Mouse (Mus musculus) cerebellum, postnatal 36 days (tissue): ENCODE results near the gene Pwwp2b.

Experiments used
- DNase-seq, 2 experiments: peaks; one replicate each; pipeline ENCODE4 v3.0.0; 2021 to 2022; ENCODE audit warnings: mixed read lengths in 2 of 2

Pwwp2b gene

GRCm38 (mm10) chr7:139247881-139248614 lies at the start of gene Pwwp2b:
Gene Pwwp2b (plus strand): TSS chr7:139248482.
- DNase-seq, result peak; percentile 73 to 81

GRCm38 (mm10) chr7:139200108-139200507 lies 48.2 kb upstream of the Pwwp2b start:
- DNase-seq, result peak; percentile 73 to 81

GRCm38 (mm10) chr7:139201209-139201608 lies 47.1 kb upstream of the Pwwp2b start:
- no peak for DNase-seq

DNA sequence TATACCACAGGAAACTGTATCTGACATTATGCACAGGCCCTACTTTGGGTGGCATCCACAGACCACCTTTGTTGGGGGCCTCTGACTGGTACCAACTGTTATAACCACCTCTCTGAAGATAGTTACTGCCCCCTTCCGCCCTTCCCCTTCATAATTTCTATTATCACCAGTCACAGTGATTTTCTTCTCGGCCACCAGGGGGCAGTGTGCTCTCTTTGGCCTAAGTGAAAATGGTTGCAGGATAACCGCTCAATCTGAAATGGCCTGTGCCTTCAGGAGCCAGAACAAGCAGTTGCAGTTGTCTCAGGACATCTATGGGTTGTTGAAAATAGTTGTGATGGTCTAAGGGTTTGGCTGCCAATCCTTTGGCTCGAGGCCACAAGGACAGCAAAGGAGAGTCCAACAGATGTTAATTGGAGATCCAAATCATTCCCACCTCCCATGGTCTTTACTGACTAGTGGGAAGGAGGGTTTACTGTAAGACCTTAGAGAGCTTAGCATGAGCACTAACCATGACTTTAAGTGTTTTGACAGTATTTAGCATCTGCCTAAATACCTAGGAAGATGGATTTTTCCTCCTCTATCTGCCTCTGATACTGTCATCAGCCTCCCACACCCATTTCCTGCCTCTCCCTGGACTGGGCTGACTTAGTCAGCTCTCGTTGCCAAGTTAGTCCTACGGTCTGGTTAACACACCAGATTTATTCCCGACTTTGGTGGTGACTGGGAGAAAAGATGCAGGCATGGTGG lies 40.1 kb upstream of the Pwwp2b start:
- peak; percentile 46 to 52 for DNase-seq

- no peak for DNase-seq
These were observed 39.5 kb upstream of the Pwwp2b start for GRCm38 (mm10) chr7:139208773-139209095.

- DNase-seq, result no peak
These were observed 36.5 kb upstream of the Pwwp2b start for GRCm38 (mm10) chr7:139211761-139212160.

DNA sequence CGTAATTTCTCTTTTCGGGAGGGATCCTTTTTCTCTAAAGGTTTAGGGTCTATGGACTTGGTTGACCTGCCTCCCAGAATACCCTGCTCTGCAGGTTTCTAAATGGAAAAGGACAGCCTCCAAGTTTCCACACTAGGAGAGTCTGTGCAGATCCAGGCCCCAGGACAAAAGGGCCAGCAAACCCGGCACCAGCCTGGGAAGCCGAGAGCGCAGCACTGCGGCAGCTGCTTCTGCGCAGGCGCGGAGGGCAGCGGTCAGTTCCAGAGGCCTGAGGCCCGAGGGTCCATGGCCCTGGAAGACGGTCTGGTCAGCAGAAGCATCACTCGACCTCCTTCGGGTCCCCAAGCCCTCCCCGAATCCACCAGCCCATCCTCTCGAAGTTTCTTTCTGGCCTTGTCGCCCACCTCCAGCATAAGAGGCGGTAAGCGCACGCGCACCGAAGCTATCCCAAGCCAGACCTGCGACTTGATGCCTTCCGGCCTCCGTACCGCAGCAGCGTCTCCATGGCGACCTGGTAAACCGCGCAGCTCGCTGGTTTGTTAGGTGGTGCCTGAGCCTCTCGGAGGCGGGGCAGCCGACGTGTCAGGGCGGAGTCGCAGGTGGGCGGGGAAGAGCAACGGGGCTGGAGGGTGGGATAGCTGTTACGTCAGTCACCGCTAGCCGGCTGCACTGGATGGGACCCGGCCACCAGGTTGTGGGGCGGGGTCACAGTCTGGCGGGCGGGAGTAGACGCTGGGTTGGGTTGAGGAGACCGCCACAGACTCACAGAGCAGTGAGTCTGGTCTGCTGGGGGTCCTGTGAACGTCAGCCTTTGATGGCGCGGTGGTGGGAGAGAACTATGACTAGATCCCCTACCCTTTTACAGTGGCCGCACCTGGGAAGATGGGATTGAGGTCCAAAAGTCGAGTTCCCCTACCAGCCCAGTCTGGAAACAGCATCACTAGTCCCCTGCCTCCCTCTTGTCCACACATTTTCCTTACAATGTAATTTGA lies 35.2 kb upstream of the Pwwp2b start, which contains the start of the genes Lrrc27 and Stk32c:
Gene Lrrc27, plus strand, starts transcription at position 235 of the 992 bp plus-strand sequence.
Gene Stk32c, minus strand, starts transcription at position 554 of the 992 bp plus-strand sequence.
- peak; percentile 99 for DNase-seq

DNA sequence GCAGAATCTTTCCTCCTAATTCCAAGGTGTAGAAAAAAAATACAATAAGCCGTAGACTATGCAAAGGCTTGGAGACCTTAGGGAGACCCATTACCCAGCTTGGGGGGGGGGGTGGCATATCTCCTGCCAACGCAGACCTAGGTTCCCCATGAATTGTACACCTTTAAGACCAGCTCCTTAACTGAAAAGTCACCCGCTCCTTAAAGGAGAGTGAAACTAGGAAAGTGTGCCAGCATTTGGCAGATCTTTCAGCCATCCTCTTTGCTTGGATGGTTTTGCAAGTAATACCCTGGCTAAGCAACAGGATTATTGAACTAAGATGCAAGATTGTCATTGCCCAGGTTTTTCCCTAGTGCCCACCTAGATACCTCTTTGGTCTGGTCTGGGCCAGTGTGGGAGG lies 34.5 kb upstream of the Pwwp2b start:
- no peak for DNase-seq

GRCm38 (mm10) chr7:139214160-139214559 lies 34.1 kb upstream of the Pwwp2b start:
- no peak for DNase-seq

- DNase-seq, result no peak
These were observed 33.5 kb upstream of the Pwwp2b start for GRCm38 (mm10) chr7:139214596-139215340.

- no peak for DNase-seq
These were observed 32.8 kb upstream of the Pwwp2b start for GRCm38 (mm10) chr7:139215516-139215915.

GRCm38 (mm10) chr7:139215946-139216345 lies 32.3 kb upstream of the Pwwp2b start:
- no peak for DNase-seq

DNA sequence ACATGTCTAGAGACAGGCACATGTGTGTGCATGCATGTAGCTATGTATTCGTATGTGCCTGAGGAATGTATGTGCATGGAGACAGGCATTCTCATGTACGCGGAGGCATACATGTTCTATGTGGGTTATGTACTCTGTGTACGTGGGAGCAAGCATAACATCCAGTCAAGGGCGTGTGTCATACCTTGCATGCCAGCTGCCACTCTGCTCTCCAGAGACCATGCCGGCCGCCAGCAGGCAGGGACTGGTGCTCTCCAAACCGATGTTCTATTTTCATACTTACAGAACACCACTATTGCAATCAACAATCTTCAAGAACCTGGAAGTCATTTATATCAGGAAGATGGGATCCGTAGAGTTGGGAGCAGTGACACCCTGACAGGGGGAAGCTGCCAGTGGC lies 31.8 kb upstream of the Pwwp2b start:
- DNase-seq, result no peak

DNA sequence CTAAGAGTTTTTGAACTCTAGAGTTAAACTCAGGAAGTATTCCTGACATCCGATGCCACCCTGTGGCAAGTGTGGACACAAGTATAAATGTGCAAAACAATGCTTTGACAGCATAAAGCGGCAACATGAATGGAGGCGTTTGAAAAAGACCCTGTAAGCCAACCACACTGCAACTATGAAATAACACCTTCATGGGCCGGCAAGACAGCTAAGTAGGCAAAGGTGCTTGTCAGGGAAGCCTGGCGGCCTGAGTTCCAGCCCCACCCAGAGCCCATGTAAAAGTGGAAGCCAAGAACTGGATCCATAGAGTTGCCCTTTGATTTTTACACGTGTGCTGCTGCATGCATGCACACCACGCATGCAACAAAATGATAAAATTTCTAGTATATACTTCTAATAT lies 31.2 kb upstream of the Pwwp2b start:
- no peak for DNase-seq

GRCm38 (mm10) chr7:139218641-139219415 lies 29.5 kb upstream of the Pwwp2b start:
- DNase-seq, result peak; percentile 21 to 28

GRCm38 (mm10) chr7:139219486-139219885 lies 28.8 kb upstream of the Pwwp2b start:
- peak in 1 of 2 experiments; percentile 22 for DNase-seq

DNA sequence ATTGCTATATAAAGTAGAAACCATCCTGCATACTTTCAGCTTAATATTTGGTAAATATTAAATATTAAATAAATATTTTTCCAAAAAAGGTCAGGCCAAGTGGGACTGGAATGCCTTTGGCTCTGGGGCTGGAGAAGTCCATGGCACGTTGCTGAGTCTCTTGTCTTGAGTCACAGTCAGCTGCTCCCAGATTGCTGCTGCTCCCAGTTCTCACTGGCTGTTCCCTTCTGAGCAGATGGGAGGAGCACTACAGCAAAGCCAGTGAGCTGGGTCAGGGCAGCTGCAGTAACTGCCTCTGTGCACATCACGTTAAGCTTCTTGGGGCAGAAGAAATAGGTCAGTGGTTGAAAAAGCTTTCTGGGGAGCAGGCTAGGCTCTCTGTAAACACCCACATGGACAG lies 28.0 kb upstream of the Pwwp2b start:
- no peak for DNase-seq

GRCm38 (mm10) chr7:139221072-139221471 lies 27.2 kb upstream of the Pwwp2b start:
- DNase-seq, result no peak

GRCm38 (mm10) chr7:139221856-139222255 lies 26.4 kb upstream of the Pwwp2b start:
- DNase-seq, result no peak

DNA sequence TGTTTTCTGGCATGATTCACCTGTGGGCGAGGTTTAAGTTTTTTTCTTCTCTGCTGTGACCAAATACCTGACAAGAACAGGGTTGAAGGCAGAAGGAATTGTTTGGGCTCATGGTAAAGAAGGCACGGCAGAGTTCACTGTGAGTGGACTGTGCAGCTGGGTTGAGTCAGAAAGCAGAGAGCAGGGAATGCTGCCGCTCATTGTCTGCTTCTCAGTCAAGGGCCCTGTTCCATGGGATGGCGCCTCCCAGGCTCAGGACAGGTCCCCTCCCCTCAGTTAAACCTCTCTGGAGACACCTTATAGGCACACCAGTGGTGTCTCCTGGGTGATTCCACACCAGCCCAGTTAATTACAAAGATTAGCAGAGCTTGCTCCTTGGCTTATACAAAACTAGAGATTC lies 25.9 kb upstream of the Pwwp2b start:
- DNase-seq, result no peak

- DNase-seq, result no peak
These were observed 24.2 kb upstream of the Pwwp2b start for GRCm38 (mm10) chr7:139224070-139224469.
